Mouse (Mus musculus) CH12F3 (cell line): ENCODE measurements around the gene Olig3.
"Not testable (repeated sequence)": the region's sequence is repeated elsewhere in the genome, so short reads cannot be mapped to it uniquely, and the experiment has no call there.

Experiments
- in situ Hi-C: fragments of 300-500 bp; cut with MboI; formaldehyde crosslinking; loops from 2 replicates; pipeline ENCODE4 v1.14.3; 2020; ENCODE audit warnings: low sequenced_read_pairs

The Olig3 gene

DNA sequence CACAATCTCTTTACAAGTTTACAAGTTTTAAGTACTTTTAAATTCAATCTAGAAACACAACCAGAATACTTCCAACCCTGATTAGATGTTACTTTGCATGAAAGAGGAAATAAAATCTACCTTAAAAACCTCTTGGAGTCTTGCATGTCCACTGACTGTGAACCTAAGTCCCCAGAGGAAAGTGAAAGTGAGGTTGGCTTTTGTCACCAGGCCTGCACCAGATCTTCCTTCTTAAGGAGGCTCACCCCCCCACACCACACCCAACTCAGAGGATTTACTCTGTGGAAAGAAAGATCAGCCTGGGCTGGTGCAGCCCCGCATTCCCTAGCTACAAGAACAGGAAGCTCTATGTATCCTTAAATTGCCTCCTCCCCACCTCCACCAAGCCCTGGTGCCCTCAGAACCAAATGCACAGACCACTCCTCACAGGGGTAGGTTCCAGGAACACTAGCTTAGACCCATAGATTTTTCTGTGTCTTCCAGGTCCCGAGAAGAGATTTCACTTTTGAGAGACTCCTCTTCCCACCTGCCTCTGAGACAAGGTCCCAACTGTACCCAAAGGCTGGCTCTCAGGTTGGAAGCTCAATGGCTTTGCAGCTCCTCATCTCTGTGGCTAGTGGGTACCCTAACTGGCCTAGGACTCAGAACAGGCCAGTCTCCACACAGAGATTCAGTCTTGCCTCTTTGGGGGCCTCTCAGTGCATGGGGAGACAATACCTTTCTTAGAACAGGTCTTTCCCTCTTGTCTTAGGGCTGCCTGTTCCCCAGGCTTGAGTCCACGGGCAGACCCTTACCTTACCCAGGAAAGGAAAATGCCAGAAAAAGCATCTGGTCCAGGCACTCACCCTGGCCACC is 4.3 kb downstream of the Olig3 start:
- in situ Hi-C loops: no loop called here

DNA sequence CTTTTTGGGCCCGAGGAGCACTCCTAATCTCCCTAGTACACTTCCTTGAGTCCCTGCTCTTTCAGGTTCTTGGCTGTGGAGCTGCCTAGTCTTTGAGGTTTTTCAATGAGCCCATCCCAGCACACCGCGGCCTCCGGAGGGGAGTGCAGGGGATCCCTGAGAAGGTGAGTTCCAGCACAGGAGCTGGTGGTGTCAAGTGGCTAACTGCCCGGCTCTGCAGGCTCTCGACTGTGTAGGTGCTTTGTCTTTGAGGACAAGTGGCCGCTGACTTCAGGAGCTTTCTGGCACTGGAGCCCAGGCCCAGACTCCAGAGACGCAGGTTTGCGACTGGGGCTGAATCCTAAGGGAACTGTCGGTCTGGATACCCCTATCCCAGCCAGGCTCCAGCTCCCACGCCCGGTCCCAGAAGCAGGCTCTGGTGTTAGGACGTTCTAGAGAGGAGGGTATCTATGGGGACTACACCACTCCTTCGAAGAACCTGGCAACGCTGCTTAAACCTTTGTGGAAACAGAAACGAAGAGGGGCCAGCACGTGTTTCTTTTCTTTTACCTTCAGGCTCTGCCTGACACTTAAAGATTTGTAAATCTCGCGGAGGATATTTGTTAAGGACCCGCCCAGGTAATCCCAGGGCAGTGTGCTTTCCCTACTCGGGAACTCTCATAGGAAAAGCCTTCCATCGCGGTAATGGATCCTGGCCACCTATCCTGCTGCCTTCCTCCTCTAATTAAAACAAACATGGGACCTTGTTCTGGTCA is 5.4 kb downstream of the Olig3 start:
- in situ Hi-C loops: no loop called here

DNA sequence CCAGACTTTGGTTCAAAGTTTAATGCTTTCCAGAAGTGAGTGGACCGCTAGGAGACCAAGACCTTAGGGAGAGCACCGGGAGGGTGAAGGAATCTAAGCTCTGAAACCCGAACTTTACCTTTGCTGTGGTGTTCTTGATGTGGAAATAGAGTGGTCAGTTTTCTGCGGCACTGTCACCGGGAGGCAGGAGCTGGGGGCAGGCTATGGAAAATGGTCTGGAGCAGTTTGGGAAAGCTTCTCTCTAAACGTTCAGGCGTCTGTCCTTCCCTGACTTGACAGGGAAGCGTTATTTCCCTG is 5.9 kb downstream of the Olig3 start:
- in situ Hi-C loops: no loop called here

DNA sequence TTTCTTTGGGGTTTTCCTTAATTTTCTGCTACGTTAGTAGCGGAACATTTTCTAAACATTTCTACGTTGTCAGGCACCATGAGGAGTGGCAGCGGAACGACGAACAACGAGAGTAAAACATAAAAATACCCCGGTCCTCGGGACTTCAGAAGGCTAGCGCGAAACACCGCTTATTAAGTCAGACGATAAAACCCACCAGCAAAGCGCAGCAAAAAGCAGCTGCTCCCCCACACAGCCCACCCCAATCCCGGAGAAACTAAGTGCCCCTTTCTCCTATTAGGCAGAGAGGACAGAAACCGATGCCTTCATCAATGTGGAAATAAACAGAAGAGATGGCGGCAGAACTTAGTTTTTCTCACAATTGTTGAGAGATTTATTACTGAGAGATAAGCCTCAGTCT is 6.5 kb downstream of the Olig3 start:
- in situ Hi-C loops: no loop called here

DNA sequence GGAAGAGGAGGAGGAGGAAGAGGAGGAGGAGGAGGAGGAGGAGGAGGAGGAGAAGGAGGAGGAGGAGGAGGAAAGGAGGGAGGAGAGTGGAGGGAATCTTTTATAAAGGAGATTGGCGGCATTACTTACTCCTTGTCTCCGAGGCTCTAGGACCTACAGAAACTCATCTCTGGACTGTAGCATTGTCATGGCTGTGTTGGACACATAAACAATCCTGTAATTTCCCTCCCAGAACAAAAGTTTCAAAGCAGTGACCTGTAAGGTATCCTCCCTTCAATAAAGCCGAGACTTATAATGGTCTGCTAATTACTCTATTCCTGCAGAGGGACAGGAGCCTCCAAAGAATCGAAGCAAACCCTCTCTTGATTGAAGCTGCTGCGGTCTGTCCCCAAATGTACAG is 7.0 kb downstream of the Olig3 start:
- in situ Hi-C loops: no loop called here

DNA sequence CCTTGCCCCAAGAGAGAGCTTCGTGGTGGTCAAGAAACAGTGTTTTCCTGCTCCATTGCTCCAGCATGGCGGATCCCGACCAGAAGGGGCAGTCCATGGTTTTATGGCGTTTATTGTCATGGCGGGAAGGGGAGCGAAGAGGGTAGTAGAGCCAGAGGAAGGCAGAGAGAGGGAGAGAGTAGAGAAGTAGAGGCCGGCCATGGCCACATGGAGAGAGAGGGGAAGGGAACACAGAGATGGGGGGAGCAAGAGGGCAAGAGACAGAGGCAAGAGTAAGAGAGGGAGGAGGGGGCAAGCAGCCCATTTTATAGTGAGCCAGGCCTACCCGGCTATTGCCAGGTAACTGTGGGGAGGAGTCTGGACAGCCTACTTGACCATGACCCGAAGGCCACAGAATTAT is 12.8 kb downstream of the Olig3 start:
- in situ Hi-C loops: no loop called here

DNA sequence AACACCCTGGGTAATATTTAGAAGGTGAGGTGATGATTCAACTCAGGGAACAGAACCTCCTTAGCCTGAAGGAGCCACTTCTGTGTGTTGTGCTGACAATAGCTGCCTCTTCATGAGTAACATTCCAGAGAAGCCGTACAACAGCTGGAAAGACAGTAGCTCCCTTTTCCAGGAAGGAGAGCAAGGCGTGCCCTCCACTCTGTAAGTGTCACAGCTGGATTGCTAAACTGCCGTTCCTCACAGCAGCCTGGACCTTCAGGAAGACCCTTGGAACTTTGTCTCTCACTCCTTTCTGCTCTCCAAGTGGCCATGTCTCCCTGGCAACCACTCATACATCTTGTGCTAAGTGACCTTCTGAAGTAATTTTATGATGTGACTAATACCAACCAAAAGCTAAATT is 13.8 kb downstream of the Olig3 start:
- in situ Hi-C loops: no loop called here

DNA sequence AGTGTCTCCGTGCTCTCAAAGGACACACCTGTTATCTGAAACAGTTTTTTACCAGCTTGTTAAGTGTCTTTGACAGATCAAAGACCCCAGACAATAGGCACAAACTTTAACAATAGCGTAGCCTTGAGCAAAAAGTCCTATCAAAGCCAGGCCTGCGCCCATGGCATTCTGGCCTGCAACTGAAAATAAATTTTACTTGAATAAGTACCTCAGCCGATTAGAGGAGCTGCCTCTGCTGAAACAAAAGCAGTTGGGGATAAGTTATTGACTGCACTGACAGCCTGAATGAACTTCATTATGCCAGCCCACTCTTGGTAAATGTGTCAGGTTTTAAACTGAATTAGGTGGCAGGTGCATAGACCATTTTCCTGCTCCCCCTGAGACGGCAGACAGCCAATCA is 15.9 kb downstream of the Olig3 start:
- in situ Hi-C loops: no loop called here

DNA sequence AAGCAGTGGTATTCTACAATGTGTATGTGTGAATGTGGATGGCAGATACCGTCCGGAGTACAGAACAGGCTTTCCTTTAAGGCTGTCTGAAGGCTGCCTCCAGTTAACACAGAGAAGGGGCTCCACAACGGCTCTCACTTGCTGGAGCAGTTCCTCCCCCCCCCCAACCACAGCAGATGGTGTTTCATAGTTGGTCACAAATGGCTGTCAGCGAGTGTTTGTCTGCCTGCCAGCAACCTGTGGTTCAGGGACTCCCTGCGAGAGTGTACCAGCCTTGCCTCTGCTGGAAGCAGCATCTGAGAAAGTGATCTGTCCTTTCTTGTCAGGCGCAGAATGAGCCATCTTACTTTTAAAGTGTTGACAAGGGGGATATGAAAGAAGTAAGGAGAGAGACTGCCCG is 17.5 kb downstream of the Olig3 start:
- in situ Hi-C loops: no loop called here

DNA sequence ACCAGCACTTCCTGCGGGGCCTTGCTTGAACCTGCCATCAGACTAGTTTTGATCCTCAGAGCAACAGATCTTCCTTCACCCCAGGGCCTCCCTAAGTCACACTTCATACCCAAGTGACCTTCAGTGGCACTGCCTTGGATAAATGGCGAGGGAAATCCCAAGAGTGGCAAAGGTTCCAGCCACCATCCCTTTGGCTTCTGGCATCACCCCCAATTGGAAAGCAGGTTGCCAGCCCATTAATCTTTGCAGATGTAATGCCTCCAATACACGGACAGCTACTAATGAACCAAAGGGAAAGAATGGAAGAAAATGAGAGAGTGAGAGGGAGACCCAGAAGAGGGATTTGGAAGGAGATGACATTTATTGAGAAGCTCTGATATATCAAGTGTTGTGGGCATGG is 18.0 kb downstream of the Olig3 start:
- in situ Hi-C loops: no loop called here

DNA sequence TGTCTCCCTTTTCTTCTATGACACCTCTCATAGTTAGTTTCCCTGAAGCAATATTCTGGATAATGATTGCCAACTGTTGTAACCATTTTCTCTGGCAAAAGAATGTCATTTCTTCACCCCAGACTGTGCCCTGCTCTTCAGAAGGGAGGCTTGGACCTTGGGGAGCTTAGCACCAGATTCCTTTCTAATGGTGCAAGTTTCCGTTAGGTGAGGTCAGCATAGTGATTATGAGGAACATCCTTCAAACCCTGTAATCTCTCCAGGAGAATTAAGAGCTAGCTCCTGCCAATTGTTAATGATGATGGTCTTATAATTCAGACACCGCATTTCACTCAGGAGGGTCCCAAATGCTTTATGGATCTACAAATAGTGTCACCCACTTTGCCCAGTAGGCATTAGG is 19.5 kb downstream of the Olig3 start:
- in situ Hi-C loops: no loop called here

DNA sequence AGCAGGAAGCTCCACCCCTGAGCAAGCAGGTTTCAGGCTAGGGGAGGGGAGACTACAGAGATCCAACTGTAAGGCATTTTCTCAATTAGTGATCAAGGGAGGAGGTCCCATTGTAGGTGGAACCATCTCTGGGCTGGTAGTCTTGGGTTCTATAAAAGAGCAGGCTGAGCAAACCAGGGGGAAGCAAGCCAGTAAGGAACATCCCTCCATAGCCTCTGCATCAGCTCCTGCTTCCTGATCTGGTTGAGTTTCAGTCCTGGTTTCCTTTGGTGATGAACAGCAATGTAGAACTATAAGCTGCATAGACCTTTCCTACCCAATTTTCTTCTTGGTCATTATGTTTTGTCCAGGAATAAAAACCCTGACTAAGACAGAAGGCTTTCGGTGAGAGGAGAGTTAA is 24.6 kb downstream of the Olig3 start:
- in situ Hi-C loops: not testable (repeated sequence)

DNA sequence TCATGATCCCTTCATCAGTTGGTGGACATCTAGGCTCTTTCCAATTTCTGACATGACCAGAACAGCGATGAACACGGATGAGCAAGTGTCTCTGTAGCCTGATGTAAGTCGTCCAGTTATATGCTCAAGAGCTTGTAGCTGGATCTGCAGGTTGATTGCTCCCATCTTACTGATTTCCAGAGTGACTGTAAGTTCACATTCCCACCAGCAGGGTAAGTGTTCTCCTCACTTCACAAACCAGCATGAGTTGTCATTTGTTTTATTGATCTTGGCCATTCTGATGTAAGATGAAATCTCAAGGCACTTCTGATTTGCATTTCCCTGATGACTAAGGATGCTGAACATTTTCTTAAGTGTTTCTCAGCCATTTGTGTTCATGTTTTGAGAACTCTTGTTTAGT is 27.8 kb downstream of the Olig3 start:
- in situ Hi-C loops: no loop called here

DNA sequence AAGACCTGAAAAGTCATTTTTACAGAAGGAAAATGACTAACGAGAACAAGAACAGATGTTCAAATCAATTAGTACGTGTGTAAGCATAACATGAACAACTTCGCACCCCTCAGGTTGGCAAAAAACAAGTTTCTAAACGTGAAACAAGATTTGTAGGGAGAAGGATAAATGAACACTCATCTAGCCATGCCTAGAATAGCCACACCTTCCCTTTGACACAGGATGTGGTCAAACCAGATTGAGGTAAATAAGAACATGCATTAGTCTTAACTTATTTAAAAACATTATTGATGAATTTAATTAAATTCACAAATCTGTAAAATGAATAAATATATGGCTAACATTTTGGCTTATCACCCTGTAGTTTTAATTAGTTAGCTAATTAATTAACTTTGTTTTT is 35.5 kb downstream of the Olig3 start:
- in situ Hi-C loops: no loop called here

DNA sequence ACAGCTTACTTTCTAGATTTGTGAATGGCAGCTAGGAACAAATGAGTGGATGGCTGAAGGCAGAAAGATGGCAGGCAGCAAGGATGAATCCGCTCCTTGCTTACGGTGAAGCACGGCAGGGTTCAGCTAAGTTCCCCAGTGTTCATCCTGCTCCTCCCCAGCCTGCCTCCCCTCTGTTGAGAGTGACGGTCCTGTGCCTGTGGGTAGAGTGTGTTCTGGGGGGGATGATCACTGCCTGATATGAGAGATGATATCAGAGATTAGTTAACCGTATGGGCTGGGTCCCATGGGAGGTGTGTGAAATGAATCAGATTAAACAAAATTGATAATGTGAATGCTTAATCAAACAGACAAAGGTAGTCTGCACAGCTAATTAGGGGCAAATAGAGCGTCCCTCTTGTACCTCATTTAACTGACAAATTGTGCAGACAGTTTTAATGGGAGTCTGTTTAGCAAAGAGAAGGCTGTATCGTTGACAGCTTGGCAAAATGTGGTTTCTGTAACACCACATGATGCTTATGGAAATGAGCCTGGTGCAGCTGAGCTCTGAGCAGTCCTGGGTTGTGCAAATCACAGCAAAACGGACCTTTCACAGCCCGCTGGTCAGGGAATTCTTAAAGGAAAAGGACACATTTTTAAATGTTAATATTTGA is 40.3 kb downstream of the Olig3 start:
- in situ Hi-C loops: no loop called here

DNA sequence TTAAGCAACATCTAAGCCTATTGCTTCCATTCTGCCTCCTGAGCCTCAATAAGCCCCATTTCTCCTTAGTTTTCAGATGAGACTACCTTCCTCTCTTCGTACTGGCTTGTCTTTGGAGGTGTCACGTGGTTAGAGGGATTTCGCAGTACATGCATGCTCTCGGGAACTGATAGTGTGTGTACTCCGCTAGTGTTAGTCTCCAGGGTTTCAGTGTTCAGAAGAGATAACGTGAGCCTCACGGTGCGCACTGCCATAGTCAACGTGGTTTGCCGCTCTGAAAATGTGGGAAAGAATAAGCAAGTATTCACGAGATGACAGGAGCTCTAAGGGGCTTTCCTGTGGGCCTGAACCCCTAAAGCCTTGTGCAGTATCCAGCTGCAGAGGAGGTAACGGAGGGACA is 41.1 kb downstream of the Olig3 start:
- in situ Hi-C loops: no loop called here

DNA sequence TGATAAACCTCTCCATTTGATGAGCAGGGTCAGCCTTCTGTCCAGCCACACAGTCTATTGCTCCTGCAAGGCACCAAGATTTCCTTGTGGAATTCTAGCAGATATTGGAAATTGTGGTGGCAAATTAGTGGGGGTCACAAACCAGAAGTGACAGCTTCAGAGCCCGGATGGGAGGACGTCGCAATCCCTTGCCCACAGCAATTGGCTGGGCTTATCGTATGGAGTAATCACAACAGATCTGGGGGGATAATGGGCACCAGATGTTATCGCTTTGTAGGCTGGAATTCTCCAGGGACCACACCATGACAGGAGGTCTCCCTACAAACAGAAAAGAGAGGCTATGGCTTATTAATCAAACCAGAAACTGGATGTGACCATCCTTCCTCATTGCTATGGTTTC is 44.8 kb downstream of the Olig3 start:
- in situ Hi-C loops: no loop called here

DNA sequence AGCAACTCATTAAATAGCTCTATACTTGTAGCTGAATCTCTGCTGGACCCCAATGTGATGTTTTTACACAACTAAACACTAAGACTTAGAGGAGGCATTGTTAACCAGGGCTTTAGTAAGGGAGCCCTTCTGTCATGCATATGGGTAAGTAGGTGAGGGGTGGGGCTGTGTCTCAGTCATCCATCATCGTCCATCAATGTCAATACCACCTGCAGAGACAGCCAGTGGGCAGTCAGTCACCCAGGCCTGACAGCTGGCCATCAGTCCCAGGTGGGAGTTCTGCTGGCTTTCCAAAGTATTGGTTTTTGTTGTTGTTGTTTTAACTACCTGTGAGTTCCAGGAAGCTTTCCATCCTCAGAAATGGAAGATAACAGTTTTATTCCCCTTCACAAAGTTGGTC is 48.1 kb downstream of the Olig3 start:
- in situ Hi-C loops: no loop called here

DNA sequence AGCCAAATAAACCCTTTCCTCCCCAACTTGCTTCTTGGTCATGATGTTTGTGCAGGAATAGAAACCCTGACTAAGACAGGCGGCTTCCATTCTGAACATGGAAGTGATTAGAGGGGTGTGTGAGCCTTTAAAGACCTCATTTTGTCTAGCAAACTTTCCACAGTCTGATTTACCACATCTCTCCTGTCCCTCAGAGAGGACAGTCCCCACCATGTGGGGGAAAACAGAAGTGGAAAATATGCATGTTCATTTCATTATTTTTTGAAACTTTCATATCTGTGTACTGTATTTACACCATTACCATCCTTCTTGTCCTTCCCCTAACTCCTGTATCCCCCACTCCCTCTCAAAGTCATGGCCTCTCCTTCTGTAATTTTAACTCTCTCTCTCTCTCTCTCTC is 49.6 kb downstream of the Olig3 start:
- in situ Hi-C loops: no loop called here

DNA sequence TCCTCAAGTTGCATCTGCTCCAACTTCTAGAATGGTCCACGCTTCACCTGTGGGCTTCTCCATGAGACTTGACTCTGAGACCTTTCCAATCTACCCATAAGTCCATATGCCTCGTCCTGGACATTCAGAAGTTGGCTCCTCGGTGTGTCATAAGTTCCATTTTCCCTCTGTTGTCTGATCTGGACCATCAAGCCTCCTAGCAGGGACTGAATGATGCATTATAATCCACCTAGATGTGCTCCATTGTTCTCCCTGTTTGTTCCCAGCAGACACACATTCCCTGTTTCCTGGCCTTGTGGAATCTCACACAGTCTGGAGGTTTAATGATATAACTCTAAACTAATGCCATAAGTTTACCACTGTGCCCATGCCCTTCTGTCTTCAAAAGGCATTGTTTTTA is 50.8 kb downstream of the Olig3 start:
- in situ Hi-C loops: no loop called here
